Mouse (Mus musculus) brain, embryonic 14.5 days (tissue): ENCODE data around the gene Pappa.

Source experiments
- CTCF ChIP-seq: fragments of 200-500 bp; IDR thresholded peaks from 2 replicates; pipeline ENCODE4 v1.5.1; 2012; ENCODE audit warnings: inconsistent platforms, mild to moderate bottlenecking, moderate library complexity, borderline replicate concordance; ENCODE audit not compliant: insufficient read depth, insufficient read length; ENCODE audit errors: extremely low read depth
- POLR2A ChIP-seq: fragments of 200-500 bp; IDR thresholded peaks from 2 replicates; pipeline ENCODE4 v1.6.1; 2012; ENCODE audit warnings: mild to moderate bottlenecking, inconsistent platforms, borderline replicate concordance; ENCODE audit not compliant: poor library complexity, insufficient read depth, insufficient read length, severe bottlenecking; ENCODE audit errors: extremely low read depth

DNA sequence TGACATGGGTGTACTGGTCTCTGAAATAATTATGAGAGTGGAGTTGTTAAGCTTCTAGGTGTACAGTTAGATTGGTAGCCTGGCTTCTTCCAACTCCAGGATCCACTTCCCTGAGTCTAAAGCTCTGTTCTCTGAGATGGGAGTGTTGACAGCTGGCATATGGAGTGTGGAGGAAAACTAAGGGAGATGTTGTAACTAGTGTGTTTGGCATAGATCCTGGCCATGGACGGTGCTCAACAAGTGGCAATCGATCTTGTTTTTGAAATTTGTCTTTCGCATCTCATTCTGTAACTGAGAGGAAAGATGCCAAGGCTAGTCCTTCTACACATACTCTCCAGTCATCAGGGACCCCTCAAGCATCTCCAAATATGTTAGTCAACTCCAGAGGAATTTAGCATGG is 248.8 kb downstream of the Pappa start:
- TF ChIP-seq CTCF (no peak), POLR2A (no peak)
